Mouse (Mus musculus) MEL (cell line): ENCODE measurements around the gene Clcn6. TPM values are rescaled to one million over a fixed set of nuclear protein-coding genes. Genes with fewer than 3 reads are reported as not detected.

ENCODE experiments used
- DNase-seq: peaks from one replicate; pipeline ENCODE4 v3.0.0; 2011; ENCODE audit warnings: low read depth, low spot score
- H3K27ac ChIP-seq: 2 replicates; pipeline ENCODE4 v1.5.1; 2012; ENCODE audit warnings: low read depth, mild to moderate bottlenecking, control low read depth, low read length, moderate library complexity; ENCODE audit not compliant: control insufficient read depth
- H3K27me3 ChIP-seq, 2 experiments: fragments of 150-350 bp in 1 of 2; sonication (generic) in 1 of 2; 2 replicates each; pipeline ENCODE4 v1.6.1; 2012; ENCODE audit warnings: low read length in 2 of 2, mild to moderate bottlenecking in 2 of 2, improper control_type of control experiment in 1 of 2, moderate library complexity in 1 of 2; ENCODE audit not compliant: insufficient read depth in 2 of 2, control insufficient read depth in 1 of 2
- H3K36me3 ChIP-seq, 2 experiments: 2 replicates each; pipeline ENCODE4 v1.6.1; 2012 to 2014; ENCODE audit warnings: low read length in 2 of 2, improper control_type of control experiment in 1 of 2, inconsistent platforms in 1 of 2, mild to moderate bottlenecking in 1 of 2; ENCODE audit not compliant: insufficient read depth in 2 of 2, control insufficient read depth in 1 of 2
- H3K4me1 ChIP-seq, 2 experiments: fragments of 150-350 bp in 1 of 2; sonication (generic) in 1 of 2; 2 replicates each; pipeline ENCODE4 v1.6.1; 2012; ENCODE audit warnings: low read length in 2 of 2, improper control_type of control experiment in 1 of 2, mild to moderate bottlenecking in 1 of 2; ENCODE audit not compliant: insufficient read depth in 2 of 2, control insufficient read depth in 1 of 2
- H3K4me3 ChIP-seq, 2 experiments: fragments of 150-350 bp in 1 of 2; sonication (generic) in 1 of 2; 2 replicates each; pipeline ENCODE4 v1.5.1; 2012; ENCODE audit warnings: low read depth in 2 of 2, low read length in 2 of 2, mild to moderate bottlenecking in 2 of 2, moderate library complexity in 2 of 2, control low read depth in 1 of 2, improper control_type of control experiment in 1 of 2; ENCODE audit not compliant: control insufficient read depth in 1 of 2, insufficient read depth in 1 of 2
- H3K79me2 ChIP-seq: 2 replicates; pipeline ENCODE4 v1.6.1; 2012; ENCODE audit warnings: mild to moderate bottlenecking, low read length, moderate library complexity; ENCODE audit not compliant: control insufficient read depth, poor library complexity, insufficient read depth
- H3K9ac ChIP-seq: 2 replicates; pipeline ENCODE4 v1.6.1; 2012; ENCODE audit warnings: low read depth, mild to moderate bottlenecking, control low read depth, low read length, moderate library complexity; ENCODE audit not compliant: control insufficient read depth, poor library complexity, severe bottlenecking
- H3K9me3 ChIP-seq: fragments of 150-350 bp; sonication (generic); replicated peaks from 2 replicates; pipeline ENCODE4 v1.6.1; 2012; ENCODE audit warnings: mild to moderate bottlenecking, low read length, improper control_type of control experiment, moderate library complexity; ENCODE audit not compliant: insufficient read depth
- CHD1 ChIP-seq: IDR thresholded peaks from 2 replicates; pipeline ENCODE4 v1.6.1; 2012; ENCODE audit warnings: low read depth, mild to moderate bottlenecking, inconsistent platforms, low read length, improper control_type of control experiment
- GATA1 ChIP-seq: IDR thresholded peaks from 2 replicates; pipeline ENCODE4 v1.6.1; 2011; ENCODE audit warnings: low read depth, low read length, improper control_type of control experiment
- JUND ChIP-seq: IDR thresholded peaks from 2 replicates; pipeline ENCODE4 v1.6.1; 2011; ENCODE audit warnings: low read depth, mild to moderate bottlenecking, improper control_type of control experiment, low read length
- KAT2A ChIP-seq: conservative IDR thresholded peaks from 2 replicates; pipeline ENCODE4 v1.6.1; 2012; ENCODE audit warnings: low read depth, low read length, improper control_type of control experiment, inconsistent platforms
- MAZ ChIP-seq: IDR thresholded peaks from 2 replicates; pipeline ENCODE4 v1.6.1; 2012; ENCODE audit warnings: low read depth, mild to moderate bottlenecking, inconsistent platforms, low read length, improper control_type of control experiment
- MEF2A ChIP-seq: IDR thresholded peaks from 2 replicates; pipeline ENCODE4 v1.6.1; 2014; ENCODE audit warnings: low read depth, mild to moderate bottlenecking, inconsistent platforms, low read length, improper control_type of control experiment; ENCODE audit not compliant: poor library complexity, insufficient replicate concordance, severe bottlenecking; ENCODE audit errors: extremely low read depth
- MXI1 ChIP-seq: IDR thresholded peaks from 2 replicates; pipeline ENCODE4 v1.6.1; 2011; ENCODE audit warnings: mild to moderate bottlenecking, low read depth, low read length, improper control_type of control experiment
- MYB ChIP-seq: IDR thresholded peaks from 2 replicates; pipeline ENCODE4 v1.6.1; 2011; ENCODE audit warnings: mild to moderate bottlenecking, low read depth, low read length, improper control_type of control experiment
- MYC ChIP-seq: IDR thresholded peaks from 2 replicates; pipeline ENCODE4 v1.6.1; 2011; ENCODE audit warnings: low read depth, mild to moderate bottlenecking, low read length, improper control_type of control experiment, moderate library complexity
- NELFE ChIP-seq: IDR thresholded peaks from 2 replicates; pipeline ENCODE4 v1.6.1; 2011; ENCODE audit warnings: low read depth, low read length, improper control_type of control experiment
- NRF1 ChIP-seq: IDR thresholded peaks from 2 replicates; pipeline ENCODE4 v1.6.1; 2014; ENCODE audit warnings: low read depth, mild to moderate bottlenecking, inconsistent platforms, low read length, improper control_type of control experiment, moderate library complexity; ENCODE audit not compliant: poor library complexity, insufficient read depth, severe bottlenecking
- POLR2AphosphoS5 ChIP-seq: IDR thresholded peaks from 2 replicates; pipeline ENCODE4 v1.6.1; 2012; ENCODE audit warnings: low read depth, borderline replicate concordance, mild to moderate bottlenecking, inconsistent platforms, low read length, moderate library complexity, mixed read lengths
- RAD21 ChIP-seq: IDR thresholded peaks from 2 replicates; pipeline ENCODE4 v1.6.1; 2011; ENCODE audit warnings: mild to moderate bottlenecking, low read depth, low read length, improper control_type of control experiment
- RCOR1 ChIP-seq: IDR thresholded peaks from 2 replicates; pipeline ENCODE4 v1.6.1; 2012; ENCODE audit warnings: low read depth, mild to moderate bottlenecking, inconsistent platforms, low read length, improper control_type of control experiment
- TAL1 ChIP-seq: IDR thresholded peaks from 2 replicates; pipeline ENCODE4 v1.6.1; 2012; ENCODE audit warnings: mild to moderate bottlenecking, inconsistent platforms, low read length, moderate library complexity, mixed read lengths
- TBP ChIP-seq: IDR thresholded peaks from 2 replicates; pipeline ENCODE4 v1.8.0; 2011; ENCODE audit warnings: low read depth, low read length, improper control_type of control experiment
- TCF12 ChIP-seq: IDR thresholded peaks from 2 replicates; pipeline ENCODE4 v1.6.1; 2014; ENCODE audit warnings: low read depth, mild to moderate bottlenecking, inconsistent platforms, low read length, improper control_type of control experiment, moderate library complexity
- USF1 ChIP-seq: IDR thresholded peaks from 2 replicates; pipeline ENCODE4 v1.6.1; 2014; ENCODE audit warnings: low read depth, mild to moderate bottlenecking, inconsistent platforms, low read length, improper control_type of control experiment, moderate library complexity
- ZC3H11A ChIP-seq: IDR thresholded peaks from 2 replicates; pipeline ENCODE4 v1.6.1; 2012; ENCODE audit warnings: low read depth, mild to moderate bottlenecking, inconsistent platforms, low read length, improper control_type of control experiment
- ZKSCAN1 ChIP-seq: IDR thresholded peaks from 2 replicates; pipeline ENCODE4 v1.6.1; 2012; ENCODE audit warnings: low read depth, mild to moderate bottlenecking, inconsistent platforms, low read length, improper control_type of control experiment, moderate library complexity
- ZNF384 ChIP-seq: IDR thresholded peaks from 2 replicates; pipeline ENCODE4 v1.6.1; 2012; ENCODE audit warnings: low read depth, mild to moderate bottlenecking, inconsistent platforms, low read length, improper control_type of control experiment
- polyA plus RNA-seq, 2 experiments: library from polyadenylated mRNA; stranded (reverse) in 1 of 2; unstranded in 1 of 2; fragments of >175 nt in 1 of 2; fragments of >200 nt in 1 of 2; gene quantifications; 2 replicates each; pipeline versions ENCODE4 v1.2.1 to v1.2.4; 2012; ENCODE audit warnings: low replicate concordance in 2 of 2, low read depth in 1 of 2; ENCODE audit not compliant: insufficient read length in 2 of 2, insufficient read depth in 1 of 2, missing spikeins in 1 of 2
- total RNA-seq: library from RNA; depleted of rRNA; stranded (reverse); fragments of 300-350 nt; gene quantifications from 2 replicates; pipeline ENCODE4 v1.2.3, GENCODE M21; 2012

Clcn6 gene
- total and polyA plus RNA-seq, 3 experiments: 5.8 to 17.5 TPM; not detected in 1

DNA sequence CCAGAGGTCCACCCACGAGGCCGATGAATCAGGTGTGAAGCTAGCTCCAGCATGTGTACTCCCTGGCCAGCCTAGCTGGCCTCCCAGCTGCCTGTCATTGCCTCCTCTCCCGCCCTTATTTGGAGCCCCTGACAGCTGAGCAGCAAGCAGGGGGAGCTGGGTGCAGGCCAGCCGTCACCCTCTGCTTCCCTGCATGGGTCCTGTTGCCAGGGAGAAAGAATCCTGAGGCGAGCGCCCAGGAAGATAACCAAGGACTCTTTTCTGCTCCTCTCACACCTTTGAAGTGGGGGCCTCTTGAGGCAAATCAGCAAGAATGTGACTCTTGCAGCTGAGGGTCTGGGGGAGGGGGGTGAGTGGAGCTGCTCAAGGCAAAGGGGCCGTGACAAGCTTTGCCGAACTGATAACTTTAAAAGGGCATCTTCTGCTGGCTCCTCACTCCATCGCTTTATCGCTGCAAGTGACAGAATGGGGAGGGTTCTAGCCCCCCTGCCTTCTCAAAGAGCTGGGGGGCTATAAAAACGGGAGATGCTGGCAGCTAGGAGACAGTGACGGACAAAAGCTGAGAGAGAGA lies 38.3 kb downstream of the Clcn6 start, which contains the start of gene Nppa:
Gene Nppa (plus strand): TSS at position 521 of the 571 bp plus-strand sequence.
- Histone ChIP-seq H3K4me1 (no peaks in the 10 kb centered on the region), H3K27ac (no peak within 1 kb of the TSS), H3K9me3 (no peaks in the 10 kb centered on the region), H3K27me3 (no peaks in the 10 kb centered on the region), H3K4me3 (no peak within 1 kb of the TSS), H3K36me3 (no peaks in the 10 kb centered on the region), H3K79me2 (no peaks in the 10 kb centered on the region), H3K9ac (no peak within 1 kb of the TSS)
- TF ChIP-seq GATA1 (no peak), RAD21 (no peak), KAT2A (no peak), TBP (no peak), POLR2AphosphoS5 (no peak), NRF1 (no peak), TAL1 (no peak), JUND (no peak), ZNF384 (no peak), USF1 (no peak), MXI1 (no peak), MAZ (no peak), CHD1 (no peak), MYB (no peak), MEF2A (no peak), MYC (no peak)
- DNase-seq: no peak

GRCm38 (mm10) chr4:147995311-147995710 lies 43.3 kb downstream of the Clcn6 start:
- H3K79me2 ChIP-seq: no peaks in the 10 kb centered on the region

More at GRCm38 (mm10) chr4:147995311-147995710, 43.3 kb downstream of the Clcn6 start:
- Histone ChIP-seq H3K27ac (no peak overlapping the region), H3K9ac (no peak overlapping the region), H3K9me3 (no peaks in the 10 kb centered on the region), H3K36me3 (no peaks in the 10 kb centered on the region), H3K4me3 (no peak overlapping the region), H3K27me3 (no peaks in the 10 kb centered on the region), H3K4me1 (no peaks in the 10 kb centered on the region)
- TF ChIP-seq KAT2A (no peak), TCF12 (no peak), RCOR1 (no peak), ZKSCAN1 (no peak), USF1 (no peak), ZC3H11A (no peak), MYC (no peak), NELFE (no peak)
- no peak for DNase-seq
